Mouse (Mus musculus) limb, embryonic 13.5 days (tissue): ENCODE measurements at regions not wholly inside any gene's neighbourhood (a gene's known extent, or its start where the extent isn't known, plus 50 kb on each side); places are given as distances from the start of the nearest gene placed in this dataset.
A peak's percentile ranks its signal among the peaks of the same experiment; 100 is the strongest.

Experiments used
- ATAC-seq: fragments of 200-750 bp; cut with Nextera tagmentation; 2 replicates; pipeline ENCODE4 v1.8.0; 2017; ENCODE audit warnings: low read depth, moderate number of reproducible peaks, moderate TSS enrichment; ENCODE audit not compliant: low FRiP score
- H3K27ac ChIP-seq: fragments of 300-500 bp; sonication (generic); 2 replicates; pipeline ENCODE4 v1.5.1; 2015; ENCODE audit warnings: inconsistent platforms, mild to moderate bottlenecking, moderate library complexity
- H3K27me3 ChIP-seq: fragments of 300-500 bp; sonication (generic); 2 replicates; pipeline ENCODE4 v1.6.1; 2015; ENCODE audit warnings: mild to moderate bottlenecking, inconsistent platforms
- H3K36me3 ChIP-seq: fragments of 300-500 bp; sonication (generic); 2 replicates; pipeline ENCODE4 v1.6.1; 2015; ENCODE audit warnings: inconsistent platforms, mild to moderate bottlenecking, moderate library complexity
- H3K4me1 ChIP-seq: fragments of 300-500 bp; sonication (generic); 2 replicates; pipeline ENCODE4 v1.6.1; 2015; ENCODE audit warnings: inconsistent platforms
- H3K4me2 ChIP-seq: fragments of 300-500 bp; sonication (generic); replicated peaks from 2 replicates; pipeline ENCODE4 v1.6.1; 2015; ENCODE audit warnings: inconsistent platforms, mild to moderate bottlenecking, moderate library complexity
- H3K4me3 ChIP-seq: fragments of 300-500 bp; sonication (generic); 2 replicates; pipeline ENCODE4 v1.5.1; 2015; ENCODE audit warnings: moderate library complexity, mild to moderate bottlenecking, inconsistent platforms
- H3K9ac ChIP-seq: fragments of 300-500 bp; sonication (generic); 2 replicates; pipeline ENCODE4 v1.6.1; 2015; ENCODE audit warnings: mild to moderate bottlenecking, inconsistent platforms
- H3K9me3 ChIP-seq: fragments of 300-500 bp; sonication (generic); 2 replicates; pipeline ENCODE4 v1.6.1; 2016; ENCODE audit warnings: inconsistent platforms
- WGBS: fragments of 180-500 bp; shearing (Covaris S2); methylation state at CpG from one replicate; pipeline ENCODE4 v1.1.7; 2015; 5-methylcytosine and 5-hydroxymethylcytosine counted together

GRCm38 (mm10) chr9:111804931-111805330, 114.8 kb upstream of the Stac start:
- 77% methylated on average over 6 of the region's 6 CpGs for WGBS
- H3K4me3 ChIP-seq: no peak overlapping the region
- ATAC-seq: no peak

GRCm38 (mm10) chr9:111801381-111801780, 111.2 kb upstream of the Stac start:
- Histone ChIP-seq H3K27ac (no peak overlapping the region), H3K36me3 (no peaks in the 10 kb centered on the region), H3K9me3 (no peaks in the 10 kb centered on the region), H3K9ac (no peak overlapping the region), H3K4me1 (no peaks in the 10 kb centered on the region), H3K4me3 (no peak overlapping the region), H3K27me3 (no peaks in the 10 kb centered on the region), H3K4me2 (no peak overlapping the region)
- no peak for ATAC-seq
- WGBS: 75% methylated on average over 5 of the region's 5 CpGs

More at GRCm38 (mm10) chr9:111804931-111805330, 114.8 kb upstream of the Stac start:
- Histone ChIP-seq H3K9me3 (no peaks in the 10 kb centered on the region), H3K36me3 (no peaks in the 10 kb centered on the region), H3K4me1 (no peaks in the 10 kb centered on the region), H3K27me3 (no peaks in the 10 kb centered on the region), H3K4me2 (no peak overlapping the region), H3K9ac (no peak overlapping the region), H3K27ac (no peak overlapping the region)

GRCm38 (mm10) chr9:111800869-111801268, 110.7 kb upstream of the Stac start:
- H3K36me3 ChIP-seq: no peaks in the 10 kb centered on the region

GRCm38 (mm10) chr9:111778981-111779380, 88.8 kb upstream of the Stac start:
- WGBS: 88% methylated on average over 3 of the region's 3 CpGs

More at GRCm38 (mm10) chr9:111800869-111801268, 110.7 kb upstream of the Stac start:
- no peak overlapping the region for H3K27ac ChIP-seq
- no peaks in the 10 kb centered on the region for H3K4me1 ChIP-seq
- H3K27me3 ChIP-seq: no peaks in the 10 kb centered on the region
- no peak overlapping the region for H3K9ac ChIP-seq
- no peak overlapping the region for H3K4me2 ChIP-seq
- H3K4me3 ChIP-seq: no peak overlapping the region
- no peaks in the 10 kb centered on the region for H3K9me3 ChIP-seq
- ATAC-seq: no peak
- WGBS: 75% methylated on average over 5 of the region's 5 CpGs

GRCm38 (mm10) chr9:111777433-111778135, 87.4 kb upstream of the Stac start:
- Histone ChIP-seq H3K4me1 (no peaks in the 10 kb centered on the region), H3K9ac (no peak overlapping the region), H3K27me3 (no peaks in the 10 kb centered on the region), H3K4me2 (no peak overlapping the region), H3K9me3 (no peaks in the 10 kb centered on the region), H3K27ac (no peak overlapping the region), H3K36me3 (no peaks in the 10 kb centered on the region), H3K4me3 (no peak overlapping the region)
- WGBS: 71% methylated on average over 13 of the region's 13 CpGs
- ATAC-seq: no peak

More at GRCm38 (mm10) chr9:111778981-111779380, 88.8 kb upstream of the Stac start:
- no peak overlapping the region for H3K9ac ChIP-seq
- no peak for ATAC-seq
- no peaks in the 10 kb centered on the region for H3K27me3 ChIP-seq
- no peaks in the 10 kb centered on the region for H3K36me3 ChIP-seq
- H3K9me3 ChIP-seq: no peaks in the 10 kb centered on the region
- no peak overlapping the region for H3K4me2 ChIP-seq
- H3K4me3 ChIP-seq: no peak overlapping the region
- H3K27ac ChIP-seq: no peak overlapping the region
- H3K4me1 ChIP-seq: no peaks in the 10 kb centered on the region

GRCm38 (mm10) chr9:111774229-111774628, 84.1 kb upstream of the Stac start:
- H3K9me3 ChIP-seq: no peaks in the 10 kb centered on the region
- no peak for ATAC-seq
- H3K36me3 ChIP-seq: no peaks in the 10 kb centered on the region
- H3K4me2 ChIP-seq: no peak overlapping the region
- H3K27ac ChIP-seq: no peak overlapping the region
- 80% methylated on average over 4 of the region's 4 CpGs for WGBS
- H3K9ac ChIP-seq: no peak overlapping the region
- H3K4me3 ChIP-seq: no peak overlapping the region
- no peaks in the 10 kb centered on the region for H3K4me1 ChIP-seq
- H3K27me3 ChIP-seq: no peaks in the 10 kb centered on the region

GRCm38 (mm10) chr9:111762653-111763468, 72.7 kb upstream of the Stac start:
- no peaks in the 10 kb centered on the region for H3K9me3 ChIP-seq

GRCm38 (mm10) chr9:111755235-111755634, 65.1 kb upstream of the Stac start:
- no peak overlapping the region for H3K9ac ChIP-seq
- H3K4me1 ChIP-seq: peaks cover 10% of the 10 kb centered on the region; the same call in 1 of the 2 replicates
- ATAC-seq: no peak
- 82% methylated on average over 10 of the region's 10 CpGs for WGBS
- no peaks in the 10 kb centered on the region for H3K9me3 ChIP-seq
- no peaks in the 10 kb centered on the region for H3K36me3 ChIP-seq
- no peak overlapping the region for H3K4me3 ChIP-seq
- H3K27me3 ChIP-seq: no peaks in the 10 kb centered on the region
- no peak overlapping the region for H3K27ac ChIP-seq
- no peak overlapping the region for H3K4me2 ChIP-seq

More at GRCm38 (mm10) chr9:111762653-111763468, 72.7 kb upstream of the Stac start:
- peak overlapping the region; percentile 67; the same call in 1 of the 2 replicates for H3K27ac ChIP-seq
- H3K27me3 ChIP-seq: no peaks in the 10 kb centered on the region
- peak overlapping the region; percentile 43 for H3K4me2 ChIP-seq
- H3K4me3 ChIP-seq: no peak overlapping the region
- WGBS: 35% methylated on average over 11 of the region's 11 CpGs
- no peaks in the 10 kb centered on the region for H3K36me3 ChIP-seq
- H3K9ac ChIP-seq: no peak overlapping the region
- peak; percentile 88 for ATAC-seq
- peaks cover 30% of the 10 kb centered on the region for H3K4me1 ChIP-seq

GRCm38 (mm10) chr9:111746151-111746550, 56.0 kb upstream of the Stac start:
- Histone ChIP-seq H3K4me1 (no peaks in the 10 kb centered on the region), H3K9ac (no peak overlapping the region), H3K4me2 (no peak overlapping the region), H3K4me3 (no peak overlapping the region), H3K27me3 (no peaks in the 10 kb centered on the region), H3K9me3 (no peaks in the 10 kb centered on the region), H3K36me3 (no peaks in the 10 kb centered on the region), H3K27ac (no peak overlapping the region)
- WGBS: 79% methylated on average over 6 of the region's 6 CpGs
- no peak for ATAC-seq

GRCm38 (mm10) chr9:111745206-111745605, 55.1 kb upstream of the Stac start:
- Histone ChIP-seq H3K4me3 (no peak overlapping the region), H3K4me2 (no peak overlapping the region), H3K9ac (no peak overlapping the region), H3K4me1 (no peaks in the 10 kb centered on the region), H3K27ac (no peak overlapping the region), H3K9me3 (no peaks in the 10 kb centered on the region), H3K36me3 (no peaks in the 10 kb centered on the region), H3K27me3 (no peaks in the 10 kb centered on the region)
- WGBS: 41% methylated on average over 3 of the region's 3 CpGs
- no peak for ATAC-seq
